Mouse (Mus musculus): ENCODE data around the gene Gm9195. TPM values are rescaled to one million over a fixed set of nuclear protein-coding genes. Genes with fewer than 3 reads are reported as not detected.

Gene Gm9195
- polyA plus RNA-seq (2012; rRNA removed) = not detected in 2 replicates

GRCm38 (mm10) chr14:72491738-72492137 is at the start of gene Gm9195:
Gm9195 (minus strand) TSS chr14:72491838.

Other genes with a start within 250 kb of the Gm9195 start
- gene Fndc3a, start 218.2 kb upstream of the Gm9195 start, polyA plus RNA-seq (2012; rRNA removed) = 25.7 and 41.1 TPM in 2 replicates